Mouse (Mus musculus): ENCODE measurements around the gene Gm49601. TPM values are rescaled to one million over a fixed set of nuclear protein-coding genes. Genes with fewer than 3 reads are reported as not detected.

The Gm49601 gene
- polyA plus RNA-seq, 1 experiment from 2014 or later, result 0.28 TPM

GRCm38 (mm10) chr16:18633333-18633732 is 7.1 kb upstream of the Gm49601 start:
- Histone ChIP-seq H3K4me2 (ENCODE audit: low read depth, low read length) (no peak overlapping the region), H3K36me3 (ENCODE audit: control insufficient read depth, insufficient read depth) (no peaks in the 10 kb centered on the region), H3K9me3 (replicated peaks; ENCODE audit: control insufficient read depth, low read length) (no peaks in the 10 kb centered on the region), H3K27me3 (ENCODE audit: control insufficient read depth, insufficient read depth, low read depth, low read length) (peaks cover 32% of the 10 kb centered on the region), H3K4me3 (ENCODE audit: low read depth, low read length) (no peak overlapping the region), H3K27ac (ENCODE audit: low read length) (no peak overlapping the region), H3K4me1 (ENCODE audit: control insufficient read depth, low read depth, low read length) (peaks cover 3% of the 10 kb centered on the region), H3K9ac (ENCODE audit: low read depth, low read length) (no peak overlapping the region)
- no peak for ATAC-seq (ENCODE audit: low read depth)
- WGBS (ENCODE audit: insufficient replicate concordance), result 23% methylated on average over 1 of the region's 1 CpGs

- no peak overlapping the region for H3K4me2 ChIP-seq (ENCODE audit: low read depth, low read length)
- no peak for ATAC-seq (ENCODE audit: low read depth)
- H3K4me1 ChIP-seq (ENCODE audit: control insufficient read depth, low read depth, low read length), result peaks cover 3% of the 10 kb centered on the region
- WGBS (ENCODE audit: insufficient replicate concordance), result 41% methylated on average over 2 of the region's 2 CpGs
- peaks cover 37% of the 10 kb centered on the region for H3K27me3 ChIP-seq (ENCODE audit: control insufficient read depth, insufficient read depth, low read depth, low read length)
- no peak overlapping the region for H3K9ac ChIP-seq (ENCODE audit: low read depth, low read length)
- H3K27ac ChIP-seq (ENCODE audit: low read length), result no peak overlapping the region
- no peaks in the 10 kb centered on the region for H3K36me3 ChIP-seq (ENCODE audit: control insufficient read depth, insufficient read depth)
- H3K4me3 ChIP-seq (ENCODE audit: low read depth, low read length), result no peak overlapping the region
- no peaks in the 10 kb centered on the region for H3K9me3 ChIP-seq (replicated peaks; ENCODE audit: control insufficient read depth, low read length)
Observed at GRCm38 (mm10) chr16:18632816-18633215, 6.6 kb upstream of the Gm49601 start.

DNA sequence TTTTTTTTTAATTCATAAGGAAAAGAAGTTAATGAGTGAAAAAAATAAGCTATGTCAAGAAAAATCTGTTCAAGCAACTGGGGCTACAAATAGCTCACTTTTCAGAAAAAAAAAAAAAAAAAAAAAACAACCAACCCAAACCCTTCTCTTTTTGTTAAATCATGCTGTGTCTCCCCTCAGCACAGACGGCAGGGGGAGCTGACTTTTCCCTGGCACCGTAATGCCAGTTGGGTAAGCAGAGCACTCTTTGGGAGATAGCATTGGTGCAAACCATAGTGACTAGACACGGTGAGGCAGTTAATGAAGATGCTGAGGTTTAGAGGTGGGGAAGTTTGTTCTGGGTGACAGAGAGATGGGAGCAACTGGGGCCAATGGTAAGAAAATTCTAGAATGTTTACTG is 5.8 kb upstream of the Gm49601 start:
- H3K27me3 ChIP-seq (ENCODE audit: control insufficient read depth, insufficient read depth, low read depth, low read length), result peaks cover 45% of the 10 kb centered on the region

GRCm38 (mm10) chr16:18631141-18631540 is 4.9 kb upstream of the Gm49601 start:
- no peak for ATAC-seq (ENCODE audit: low read depth)
- H3K4me3 ChIP-seq (ENCODE audit: low read depth, low read length), result no peak overlapping the region
- H3K4me2 ChIP-seq (ENCODE audit: low read depth, low read length), result no peak overlapping the region
- 36% methylated on average over 7 of the region's 7 CpGs for WGBS (ENCODE audit: insufficient replicate concordance)
- no peak overlapping the region for H3K9ac ChIP-seq (ENCODE audit: low read depth, low read length)
- H3K27ac ChIP-seq (ENCODE audit: low read length), result no peak overlapping the region
- H3K9me3 ChIP-seq (replicated peaks; ENCODE audit: control insufficient read depth, low read length), result no peaks in the 10 kb centered on the region
- H3K27me3 ChIP-seq (ENCODE audit: control insufficient read depth, insufficient read depth, low read depth, low read length), result peaks cover 54% of the 10 kb centered on the region
- H3K36me3 ChIP-seq (ENCODE audit: control insufficient read depth, insufficient read depth), result no peaks in the 10 kb centered on the region
- peaks cover 8% of the 10 kb centered on the region for H3K4me1 ChIP-seq (ENCODE audit: control insufficient read depth, low read depth, low read length)

More for the DNA sequence above, 5.8 kb upstream of the Gm49601 start:
- no peaks in the 10 kb centered on the region for H3K9me3 ChIP-seq (replicated peaks; ENCODE audit: control insufficient read depth, low read length)
- no peak overlapping the region for H3K9ac ChIP-seq (ENCODE audit: low read depth, low read length)
- H3K4me3 ChIP-seq (ENCODE audit: low read depth, low read length), result no peak overlapping the region
- H3K4me2 ChIP-seq (ENCODE audit: low read depth, low read length), result no peak overlapping the region
- 45% methylated on average over 3 of the region's 3 CpGs for WGBS (ENCODE audit: insufficient replicate concordance)
- peaks cover 3% of the 10 kb centered on the region for H3K4me1 ChIP-seq (ENCODE audit: control insufficient read depth, low read depth, low read length)
- no peaks in the 10 kb centered on the region for H3K36me3 ChIP-seq (ENCODE audit: control insufficient read depth, insufficient read depth)
- H3K27ac ChIP-seq (ENCODE audit: low read length), result no peak overlapping the region
- no peak for ATAC-seq (ENCODE audit: low read depth)

GRCm38 (mm10) chr16:18630291-18630690 is 4.1 kb upstream of the Gm49601 start:
- ATAC-seq (ENCODE audit: low read depth), result no peak
- peaks cover 12% of the 10 kb centered on the region for H3K4me1 ChIP-seq (ENCODE audit: control insufficient read depth, low read depth, low read length)
- no peak overlapping the region for H3K9ac ChIP-seq (ENCODE audit: low read depth, low read length)
- 37% methylated on average over 5 of the region's 5 CpGs for WGBS (ENCODE audit: insufficient replicate concordance)
- H3K27ac ChIP-seq (ENCODE audit: low read length), result no peak overlapping the region
- H3K36me3 ChIP-seq (ENCODE audit: control insufficient read depth, insufficient read depth), result no peaks in the 10 kb centered on the region
- H3K27me3 ChIP-seq (ENCODE audit: control insufficient read depth, insufficient read depth, low read depth, low read length), result peaks cover 62% of the 10 kb centered on the region
- H3K4me2 ChIP-seq (ENCODE audit: low read depth, low read length), result peak overlapping the region; percentile 77; the same call in 1 of the 2 replicates
- no peaks in the 10 kb centered on the region for H3K9me3 ChIP-seq (replicated peaks; ENCODE audit: control insufficient read depth, low read length)
- H3K4me3 ChIP-seq (ENCODE audit: low read depth, low read length), result peak overlapping the region; percentile 67

GRCm38 (mm10) chr16:18629390-18630231 is 3.4 kb upstream of the Gm49601 start, which contains the start of gene Sept5:
Sept5 (minus strand) TSS chr16:18629954.
- H3K27ac ChIP-seq (ENCODE audit: low read length), result no peak within 1 kb of the TSS
- H3K27me3 ChIP-seq (ENCODE audit: control insufficient read depth, insufficient read depth, low read depth, low read length), result peaks cover 69% of the 10 kb centered on the region
- H3K9ac ChIP-seq (ENCODE audit: low read depth, low read length), result peak within 1 kb of the TSS; percentile 48

DNA sequence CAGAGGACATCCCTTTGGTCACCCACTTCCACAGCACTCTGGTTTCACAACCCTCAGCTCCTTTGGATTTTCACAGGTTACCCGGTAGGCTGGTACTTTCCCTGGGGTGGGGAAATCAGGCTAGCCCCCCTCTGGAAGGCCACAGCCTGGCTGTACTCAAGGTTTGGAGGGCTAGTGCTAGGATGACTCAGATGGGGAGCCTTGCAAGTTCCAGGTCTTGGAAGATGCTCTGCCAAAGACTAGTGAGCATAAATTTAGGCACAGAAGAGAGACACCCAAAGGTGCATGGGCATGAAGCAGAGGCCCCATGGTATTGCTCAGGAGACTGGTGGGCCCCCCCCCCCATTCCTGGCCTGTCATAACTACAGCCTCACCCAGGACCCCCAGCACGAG is 2.7 kb upstream of the Gm49601 start:
- H3K27ac ChIP-seq (ENCODE audit: low read length), result no peak overlapping the region
- H3K4me2 ChIP-seq (ENCODE audit: low read depth, low read length), result peak overlapping the region; percentile 77
- H3K9me3 ChIP-seq (replicated peaks; ENCODE audit: control insufficient read depth, low read length), result no peaks in the 10 kb centered on the region
- peaks cover 12% of the 10 kb centered on the region for H3K4me1 ChIP-seq (ENCODE audit: control insufficient read depth, low read depth, low read length)
- WGBS (ENCODE audit: insufficient replicate concordance), result 37% methylated on average over 2 of the region's 2 CpGs
- no peaks in the 10 kb centered on the region for H3K36me3 ChIP-seq (ENCODE audit: control insufficient read depth, insufficient read depth)
- no peak for ATAC-seq (ENCODE audit: low read depth)
- peak overlapping the region; percentile 48 for H3K9ac ChIP-seq (ENCODE audit: low read depth, low read length)
- peaks cover 76% of the 10 kb centered on the region for H3K27me3 ChIP-seq (ENCODE audit: control insufficient read depth, insufficient read depth, low read depth, low read length)
- peak overlapping the region; percentile 67 for H3K4me3 ChIP-seq (ENCODE audit: low read depth, low read length)

More at GRCm38 (mm10) chr16:18629390-18630231, 3.4 kb upstream of the Gm49601 start, which contains the start of gene Sept5:
- peak within 1 kb of the TSS; percentile 77 for H3K4me2 ChIP-seq (ENCODE audit: low read depth, low read length)
- WGBS (ENCODE audit: insufficient replicate concordance), result under 1% methylated on average over 78 of the region's 93 CpGs
- peak; percentile 61 for ATAC-seq (ENCODE audit: low read depth)
- H3K36me3 ChIP-seq (ENCODE audit: control insufficient read depth, insufficient read depth), result no peaks in the 10 kb centered on the region
- peak within 1 kb of the TSS; percentile 67 for H3K4me3 ChIP-seq (ENCODE audit: low read depth, low read length)
- H3K9me3 ChIP-seq (replicated peaks; ENCODE audit: control insufficient read depth, low read length), result no peaks in the 10 kb centered on the region
- H3K4me1 ChIP-seq (ENCODE audit: control insufficient read depth, low read depth, low read length), result peaks cover 12% of the 10 kb centered on the region

GRCm38 (mm10) chr16:18628206-18628947 is 2.1 kb upstream of the Gm49601 start:
- peak overlapping the region; percentile 48; the same call in 1 of the 2 replicates for H3K9ac ChIP-seq (ENCODE audit: low read depth, low read length)
- H3K27ac ChIP-seq (ENCODE audit: low read length), result no peak overlapping the region
- peaks cover 81% of the 10 kb centered on the region for H3K27me3 ChIP-seq (ENCODE audit: control insufficient read depth, insufficient read depth, low read depth, low read length)
- peak overlapping the region; percentile 67 for H3K4me3 ChIP-seq (ENCODE audit: low read depth, low read length)
- H3K4me1 ChIP-seq (ENCODE audit: control insufficient read depth, low read depth, low read length), result peaks cover 12% of the 10 kb centered on the region
- H3K4me2 ChIP-seq (ENCODE audit: low read depth, low read length), result peak overlapping the region; percentile 77; the same call in 1 of the 2 replicates
- ATAC-seq (ENCODE audit: low read depth), result no peak
- no peaks in the 10 kb centered on the region for H3K36me3 ChIP-seq (ENCODE audit: control insufficient read depth, insufficient read depth)
- no peaks in the 10 kb centered on the region for H3K9me3 ChIP-seq (replicated peaks; ENCODE audit: control insufficient read depth, low read length)
- 47% methylated on average over 7 of the region's 7 CpGs for WGBS (ENCODE audit: insufficient replicate concordance)
